Mouse (Mus musculus): ENCODE results near the gene Fcgr4. TPM values are rescaled to one million over a fixed set of nuclear protein-coding genes. Genes with fewer than 3 reads are reported as not detected.
A peak's percentile ranks its signal among the peaks of the same experiment; 100 is the strongest.

Fcgr4 gene
- total and polyA plus RNA-seq, 2 experiments from 2014 or later: 0.44 to 0.76 TPM

GRCm38 (mm10) chr1:171039135-171039534, 20.4 kb downstream of the Fcgr4 start:
- no peak for ATAC-seq
- no peak overlapping the region for H3K4me3 ChIP-seq (ENCODE audit: low read depth, low read length)
- H3K27ac ChIP-seq (ENCODE audit: low read depth, low read length): no peak overlapping the region
- no peaks in the 10 kb centered on the region for H3K4me1 ChIP-seq (ENCODE audit: insufficient read depth)
- 0 out of 2 replicates have a peak overlapping the region, but pooled peaks have one; percentile 18 for H3K4me2 ChIP-seq (ENCODE audit: low read depth)
- no peak for DNase-seq
- WGBS: 80% methylated on average over 6 of the region's 6 CpGs
- no peaks in the 10 kb centered on the region for H3K9me3 ChIP-seq (ENCODE audit: low read length)
- TF ChIP-seq CTCF (IDR thresholded peaks at IDR 0.05; ENCODE audit: low read depth): no peak
- no peaks in the 10 kb centered on the region for H3K27me3 ChIP-seq (ENCODE audit: insufficient read depth, low read length)
- H3K9ac ChIP-seq: no peak overlapping the region
- H3K36me3 ChIP-seq (ENCODE audit: insufficient read depth): no peaks in the 10 kb centered on the region

DNA sequence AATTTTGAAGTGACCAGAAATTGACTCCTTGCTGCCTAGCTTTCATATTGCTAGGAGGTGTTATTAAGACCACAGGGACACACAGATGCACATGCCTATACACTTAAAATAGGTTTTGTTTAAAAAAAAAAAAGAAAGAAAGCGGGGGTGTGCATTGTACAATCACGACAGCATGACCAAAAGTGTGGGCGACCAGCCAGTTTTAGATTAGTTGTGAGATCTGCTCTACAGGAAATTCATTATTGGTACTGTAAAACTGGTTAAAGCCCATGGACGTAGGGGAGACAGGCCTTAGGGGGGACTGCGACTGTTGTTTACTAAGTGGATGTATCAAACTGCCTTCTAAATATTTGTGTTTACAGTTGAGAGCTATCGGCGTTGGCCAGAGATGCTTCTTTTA, 21.2 kb downstream of the Fcgr4 start:
- DNase-seq (no peak), ATAC-seq (no peak)
- Histone ChIP-seq H3K4me2 (ENCODE audit: low read depth) (no peak overlapping the region), H3K27me3 (ENCODE audit: insufficient read depth, low read length) (no peaks in the 10 kb centered on the region), H3K36me3 (ENCODE audit: insufficient read depth) (no peaks in the 10 kb centered on the region), H3K4me3 (ENCODE audit: low read depth, low read length) (no peak overlapping the region), H3K9me3 (ENCODE audit: low read length) (no peaks in the 10 kb centered on the region), H3K27ac (ENCODE audit: low read depth, low read length) (no peak overlapping the region), H3K9ac (no peak overlapping the region), H3K4me1 (ENCODE audit: insufficient read depth) (no peaks in the 10 kb centered on the region)
- WGBS: 86% methylated on average over 7 of the region's 7 CpGs
- TF ChIP-seq CTCF (IDR thresholded peaks at IDR 0.05; ENCODE audit: low read depth): no peak

GRCm38 (mm10) chr1:171043594-171044153, 25.0 kb downstream of the Fcgr4 start:
- TF ChIP-seq CTCF (IDR thresholded peaks at IDR 0.05; ENCODE audit: low read depth): peak; percentile 45
- Histone ChIP-seq H3K4me1 (ENCODE audit: insufficient read depth) (no peaks in the 10 kb centered on the region), H3K4me3 (ENCODE audit: low read depth, low read length) (peak overlapping the region; percentile 63), H3K27me3 (ENCODE audit: insufficient read depth, low read length) (no peaks in the 10 kb centered on the region), H3K4me2 (ENCODE audit: low read depth) (peak overlapping the region; percentile 49), H3K9me3 (ENCODE audit: low read length) (no peaks in the 10 kb centered on the region), H3K9ac (0 out of 2 replicates have a peak overlapping the region, but pooled peaks have one; percentile 57), H3K36me3 (ENCODE audit: insufficient read depth) (no peaks in the 10 kb centered on the region), H3K27ac (ENCODE audit: low read depth, low read length) (peak overlapping the region; percentile 80)
- no peak for ATAC-seq
- 68% methylated on average over 3 of the region's 3 CpGs for WGBS
- peak; percentile 13 for DNase-seq

- ATAC-seq: peak; percentile 94
- under 1% methylated on average over 33 of the region's 33 CpGs for WGBS
Observed at GRCm38 (mm10) chr1:171044365-171045078, 25.8 kb downstream of the Fcgr4 start.

DNA sequence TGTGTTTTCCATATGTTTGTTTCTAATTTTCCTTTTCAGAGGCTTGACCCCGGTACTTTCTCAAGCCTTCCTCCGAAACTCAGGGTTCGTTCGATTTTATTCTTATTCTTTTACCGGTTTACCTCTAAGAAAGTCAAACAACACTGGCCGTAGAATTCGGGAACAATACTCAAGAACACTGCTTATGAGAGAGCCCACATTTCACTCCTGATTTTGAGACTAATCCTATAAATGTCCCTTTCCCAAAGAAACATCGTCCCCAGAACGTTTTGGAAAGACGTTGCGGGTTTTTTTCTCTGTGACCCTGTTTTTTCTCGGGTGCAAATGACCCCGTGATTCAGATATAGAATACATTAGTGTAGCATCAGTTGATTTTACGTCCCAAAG, 26.4 kb downstream of the Fcgr4 start:
- peak overlapping the region; percentile 49 for H3K4me2 ChIP-seq (ENCODE audit: low read depth)
- H3K36me3 ChIP-seq (ENCODE audit: insufficient read depth): no peaks in the 10 kb centered on the region
- ATAC-seq (peak; percentile 12), DNase-seq (no peak)
- peak overlapping the region; percentile 59 for H3K9ac ChIP-seq
- H3K27ac ChIP-seq (ENCODE audit: low read depth, low read length): peak overlapping the region; percentile 80
- peak overlapping the region; percentile 63 for H3K4me3 ChIP-seq (ENCODE audit: low read depth, low read length)
- H3K4me1 ChIP-seq (ENCODE audit: insufficient read depth): no peaks in the 10 kb centered on the region
- H3K9me3 ChIP-seq (ENCODE audit: low read length): no peaks in the 10 kb centered on the region
- 4% methylated on average over 14 of the region's 14 CpGs for WGBS
- TF ChIP-seq CTCF (IDR thresholded peaks at IDR 0.05; ENCODE audit: low read depth): no peak
- no peaks in the 10 kb centered on the region for H3K27me3 ChIP-seq (ENCODE audit: insufficient read depth, low read length)

More at GRCm38 (mm10) chr1:171044365-171045078, 25.8 kb downstream of the Fcgr4 start:
- DNase-seq: peak; percentile 98
- no peaks in the 10 kb centered on the region for H3K4me1 ChIP-seq (ENCODE audit: insufficient read depth)
- peak overlapping the region; percentile 63 for H3K4me3 ChIP-seq (ENCODE audit: low read depth, low read length)
- peak overlapping the region; percentile 80 for H3K27ac ChIP-seq (ENCODE audit: low read depth, low read length)
- H3K27me3 ChIP-seq (ENCODE audit: insufficient read depth, low read length): no peaks in the 10 kb centered on the region
- peak overlapping the region; percentile 59 for H3K9ac ChIP-seq
- H3K4me2 ChIP-seq (ENCODE audit: low read depth): peak overlapping the region; percentile 49
- 0 out of 2 replicates have a peak, but pooled peaks have one; percentile 2 for TF ChIP-seq CTCF (IDR thresholded peaks at IDR 0.05; ENCODE audit: low read depth)
- no peaks in the 10 kb centered on the region for H3K36me3 ChIP-seq (ENCODE audit: insufficient read depth)
- no peaks in the 10 kb centered on the region for H3K9me3 ChIP-seq (ENCODE audit: low read length)

GRCm38 (mm10) chr1:171046501-171046900, 27.8 kb downstream of the Fcgr4 start:
- WGBS: 80% methylated on average over 3 of the region's 3 CpGs
- DNase-seq: no peak

DNA sequence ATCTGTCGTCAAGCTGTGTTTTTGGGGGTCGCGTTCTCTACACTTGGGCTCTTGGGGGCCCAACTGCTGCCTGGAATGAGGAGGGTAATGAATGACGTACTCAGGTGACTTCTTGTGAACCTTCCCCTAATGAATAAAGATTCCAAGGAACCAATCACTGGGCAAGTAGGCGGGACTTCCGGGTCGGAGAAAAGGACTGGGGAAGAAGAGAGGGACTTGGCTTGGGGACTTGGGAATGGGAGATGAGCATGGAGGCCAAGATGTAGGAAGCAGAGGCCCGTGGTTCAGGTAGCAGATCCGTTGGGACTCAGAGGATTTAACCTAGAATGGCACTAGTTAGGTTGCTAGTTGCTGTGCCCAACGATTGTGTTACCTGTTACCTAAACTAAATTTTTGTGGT, 30.5 kb downstream of the Fcgr4 start:
- Histone ChIP-seq H3K4me2 (ENCODE audit: low read depth) (no peak overlapping the region), H3K9me3 (ENCODE audit: low read length) (no peaks in the 10 kb centered on the region), H3K27me3 (ENCODE audit: insufficient read depth, low read length) (no peaks in the 10 kb centered on the region), H3K4me3 (ENCODE audit: low read depth, low read length) (0 out of 2 replicates have a peak overlapping the region, but pooled peaks have one; percentile 3), H3K36me3 (ENCODE audit: insufficient read depth) (no peaks in the 10 kb centered on the region), H3K4me1 (ENCODE audit: insufficient read depth) (no peaks in the 10 kb centered on the region), H3K9ac (no peak overlapping the region), H3K27ac (ENCODE audit: low read depth, low read length) (no peak overlapping the region)
- DNase-seq: no peak
- TF ChIP-seq CTCF (IDR thresholded peaks at IDR 0.05; ENCODE audit: low read depth): no peak
- ATAC-seq: no peak
- 47% methylated on average over 10 of the region's 10 CpGs for WGBS

More at GRCm38 (mm10) chr1:171046501-171046900, 27.8 kb downstream of the Fcgr4 start:
- Histone ChIP-seq H3K27me3 (ENCODE audit: insufficient read depth, low read length) (no peaks in the 10 kb centered on the region), H3K9me3 (ENCODE audit: low read length) (no peaks in the 10 kb centered on the region), H3K27ac (ENCODE audit: low read depth, low read length) (no peak overlapping the region), H3K4me1 (ENCODE audit: insufficient read depth) (no peaks in the 10 kb centered on the region), H3K36me3 (ENCODE audit: insufficient read depth) (no peaks in the 10 kb centered on the region), H3K9ac (no peak overlapping the region), H3K4me3 (ENCODE audit: low read depth, low read length) (no peak overlapping the region), H3K4me2 (ENCODE audit: low read depth) (no peak overlapping the region)
- ATAC-seq: no peak
- TF ChIP-seq CTCF (IDR thresholded peaks at IDR 0.05; ENCODE audit: low read depth): no peak
